Mouse (Mus musculus) hindbrain, embryonic 11.5 days (tissue): ENCODE data around the gene Fndc10. TPM values are rescaled to one million over a fixed set of nuclear protein-coding genes. Genes with fewer than 3 reads are reported as not detected.
"Not testable (repeated sequence)": the region's sequence is repeated elsewhere in the genome, so short reads cannot be mapped to it uniquely, and the experiment has no call there.

Source experiments
- ATAC-seq: fragments of 200-750 bp; cut with Nextera tagmentation; 2 replicates; pipeline ENCODE4 v1.8.0; 2017; ENCODE audit warnings: mild to moderate bottlenecking, moderate TSS enrichment, moderate library complexity; ENCODE audit not compliant: low FRiP score
- DNase-seq: peaks from one replicate; pipeline ENCODE4 v3.0.0-alpha.2; 2015; ENCODE audit warnings: low spot score
- H3K27ac ChIP-seq: fragments of 300-500 bp; sonication (generic); 2 replicates; pipeline ENCODE4 v1.5.1; 2014; ENCODE audit warnings: mild to moderate bottlenecking, low read depth, low read length
- H3K27me3 ChIP-seq: fragments of 300-500 bp; sonication (generic); 2 replicates; pipeline ENCODE4 v1.6.1; 2014; ENCODE audit warnings: mild to moderate bottlenecking, low read length, moderate library complexity, mixed read lengths; ENCODE audit not compliant: control insufficient read depth, insufficient read depth
- H3K36me3 ChIP-seq: fragments of 300-500 bp; sonication (generic); 2 replicates; pipeline ENCODE4 v1.6.1; 2014; ENCODE audit warnings: mild to moderate bottlenecking, low read length, moderate library complexity, mixed read lengths; ENCODE audit not compliant: control insufficient read depth, insufficient read depth
- H3K4me1 ChIP-seq: fragments of 300-500 bp; sonication (generic); replicated peaks from 2 replicates; pipeline ENCODE4 v1.6.1; 2014; ENCODE audit warnings: low read length, mixed read lengths; ENCODE audit not compliant: control insufficient read depth, insufficient read depth
- H3K4me2 ChIP-seq: fragments of 300-500 bp; sonication (generic); replicated peaks from 2 replicates; pipeline ENCODE4 v1.6.1; 2014; ENCODE audit warnings: mild to moderate bottlenecking, low read depth, low read length
- H3K4me3 ChIP-seq: fragments of 300-500 bp; sonication (generic); 2 replicates; pipeline ENCODE4 v1.5.1; 2014; ENCODE audit warnings: low read depth, low read length
- H3K9ac ChIP-seq: fragments of 300-500 bp; sonication (generic); 2 replicates; pipeline ENCODE4 v1.6.1; 2014; ENCODE audit warnings: low read depth, low read length
- H3K9me3 ChIP-seq: fragments of 300-500 bp; sonication (generic); 2 replicates; pipeline ENCODE4 v1.6.1; 2016; ENCODE audit warnings: low read length; ENCODE audit not compliant: control insufficient read depth
- WGBS: fragments of 180-500 bp; shearing (Covaris S2); extraction: QIAGEN DNeasy Blood & Tissue Kit; methylation state at CpG from one replicate; pipeline ENCODE4 v1.1.7; 2014; 5-methylcytosine and 5-hydroxymethylcytosine counted together
- polyA plus RNA-seq: library from polyadenylated mRNA; unstranded; fragments of >200 nt; fragmentation: Nextera tagmentation; extraction: Ambion mirVana; gene quantifications from 2 replicates; pipeline ENCODE4 v1.2.1, GENCODE M21; 2014

Gene Fndc10
- polyA plus RNA-seq, 1 experiment from 2014 or later: 1.6 TPM

GRCm38 (mm10) chr4:155738262-155738661, 44.1 kb downstream of the Fndc10 start:
- no peak overlapping the region for H3K4me3 ChIP-seq
- no peak overlapping the region for H3K9ac ChIP-seq
- ATAC-seq (no peak), DNase-seq (no peak)
- no peak overlapping the region for H3K4me2 ChIP-seq
- H3K4me1 ChIP-seq: peaks cover 9% of the 10 kb centered on the region; the same call in 1 of the 2 replicates
- H3K27me3 ChIP-seq: no peaks in the 10 kb centered on the region
- H3K9me3 ChIP-seq: no peaks in the 10 kb centered on the region
- WGBS: 69% methylated on average over 8 of the region's 8 CpGs
- H3K27ac ChIP-seq: no peak overlapping the region
- 0 out of 2 replicates have a peak, but pooled peaks cover 3% of the 10 kb centered on the region for H3K36me3 ChIP-seq

- DNase-seq: no peak
- H3K36me3 ChIP-seq: 0 out of 2 replicates have a peak, but pooled peaks cover 3% of the 10 kb centered on the region
- no peak overlapping the region for H3K4me2 ChIP-seq
- H3K27ac ChIP-seq: no peak overlapping the region
- no peaks in the 10 kb centered on the region for H3K9me3 ChIP-seq
- H3K4me1 ChIP-seq: peaks cover 7% of the 10 kb centered on the region; the same call in 1 of the 2 replicates
- no peak overlapping the region for H3K9ac ChIP-seq
- no peak for ATAC-seq
- WGBS: 91% methylated on average over 6 of the region's 6 CpGs
- no peak overlapping the region for H3K4me3 ChIP-seq
- H3K27me3 ChIP-seq: no peaks in the 10 kb centered on the region
Observed at GRCm38 (mm10) chr4:155739152-155739551, 45.0 kb downstream of the Fndc10 start.

GRCm38 (mm10) chr4:155739741-155740636, 45.8 kb downstream of the Fndc10 start:
- no peaks in the 10 kb centered on the region for H3K27me3 ChIP-seq
- no peak for DNase-seq
- no peak overlapping the region for H3K9ac ChIP-seq
- H3K9me3 ChIP-seq: no peaks in the 10 kb centered on the region
- no peak for ATAC-seq
- H3K4me3 ChIP-seq: no peak overlapping the region
- no peak overlapping the region for H3K4me2 ChIP-seq
- 0 out of 2 replicates have a peak, but pooled peaks cover 3% of the 10 kb centered on the region for H3K36me3 ChIP-seq
- no peak overlapping the region for H3K27ac ChIP-seq
- H3K4me1 ChIP-seq: peaks cover 7% of the 10 kb centered on the region; the same call in 1 of the 2 replicates
- 82% methylated on average over 36 of the region's 37 CpGs for WGBS

- not testable (repeated sequence) for H3K4me3 ChIP-seq, H3K27me3 ChIP-seq, ATAC-seq, H3K27ac ChIP-seq, H3K4me1 ChIP-seq, DNase-seq, H3K4me2 ChIP-seq, H3K36me3 ChIP-seq, H3K9me3 ChIP-seq, H3K9ac ChIP-seq
- WGBS: 88% methylated on average over 10 of the region's 10 CpGs
Observed at GRCm38 (mm10) chr4:155740681-155741080, 46.5 kb downstream of the Fndc10 start.

- H3K9me3 ChIP-seq: no peaks in the 10 kb centered on the region
- H3K9ac ChIP-seq: no peak overlapping the region
- H3K36me3 ChIP-seq: peaks cover 6% of the 10 kb centered on the region; the same call in 1 of the 2 replicates
- no peak overlapping the region for H3K4me2 ChIP-seq
- no peak overlapping the region for H3K4me3 ChIP-seq
- ATAC-seq: no peak
- H3K27ac ChIP-seq: no peak overlapping the region
- no peaks in the 10 kb centered on the region for H3K4me1 ChIP-seq
- DNase-seq: no peak
- no peaks in the 10 kb centered on the region for H3K27me3 ChIP-seq
- WGBS: 93% methylated on average over 5 of the region's 5 CpGs
Observed at GRCm38 (mm10) chr4:155742684-155743083, 48.5 kb downstream of the Fndc10 start.

- Histone ChIP-seq H3K4me2 (no peak overlapping the region), H3K27ac (no peak overlapping the region), H3K36me3 (peaks cover 17% of the 10 kb centered on the region; the same call in 1 of the 2 replicates), H3K9ac (no peak overlapping the region), H3K4me3 (no peak overlapping the region), H3K9me3 (no peaks in the 10 kb centered on the region), H3K4me1 (no peaks in the 10 kb centered on the region), H3K27me3 (no peaks in the 10 kb centered on the region)
- ATAC-seq (no peak), DNase-seq (no peak)
- 93% methylated on average over 8 of the region's 8 CpGs for WGBS
Observed at GRCm38 (mm10) chr4:155744474-155744873, 50.3 kb downstream of the Fndc10 start.

GRCm38 (mm10) chr4:155745136-155745535, 51.0 kb downstream of the Fndc10 start:
- Histone ChIP-seq H3K4me3 (no peak overlapping the region), H3K9me3 (no peaks in the 10 kb centered on the region), H3K4me2 (no peak overlapping the region), H3K9ac (no peak overlapping the region), H3K27ac (no peak overlapping the region), H3K27me3 (no peaks in the 10 kb centered on the region), H3K36me3 (peaks cover 17% of the 10 kb centered on the region; the same call in 1 of the 2 replicates), H3K4me1 (no peaks in the 10 kb centered on the region)
- ATAC-seq (no peak), DNase-seq (no peak)
- 90% methylated on average over 5 of the region's 5 CpGs for WGBS
